Mouse (Mus musculus): ENCODE data around the gene Abhd2. TPM values are rescaled to one million over a fixed set of nuclear protein-coding genes. Genes with fewer than 3 reads are reported as not detected.

The Abhd2 gene
- polyA plus RNA-seq, 1 experiment from 2014 or later, result 10.1 TPM

GRCm38 (mm10) chr7:79387991-79388390 is 115.0 kb downstream of the Abhd2 start:
- Histone ChIP-seq H3K36me3 (no peaks in the 10 kb centered on the region), H3K27me3 (ENCODE audit: insufficient read depth, poor library complexity, severe bottlenecking) (no peaks in the 10 kb centered on the region), H3K4me1 (replicated peaks) (peaks cover 35% of the 10 kb centered on the region), H3K27ac (no peak overlapping the region; the same call in 1 of the 2 replicates), H3K4me3 (no peak overlapping the region), H3K9me3 (no peaks in the 10 kb centered on the region)
- DNase-seq (ENCODE audit: low spot score), result no peak
- 59% methylated on average over 7 of the region's 7 CpGs for WGBS

DNA sequence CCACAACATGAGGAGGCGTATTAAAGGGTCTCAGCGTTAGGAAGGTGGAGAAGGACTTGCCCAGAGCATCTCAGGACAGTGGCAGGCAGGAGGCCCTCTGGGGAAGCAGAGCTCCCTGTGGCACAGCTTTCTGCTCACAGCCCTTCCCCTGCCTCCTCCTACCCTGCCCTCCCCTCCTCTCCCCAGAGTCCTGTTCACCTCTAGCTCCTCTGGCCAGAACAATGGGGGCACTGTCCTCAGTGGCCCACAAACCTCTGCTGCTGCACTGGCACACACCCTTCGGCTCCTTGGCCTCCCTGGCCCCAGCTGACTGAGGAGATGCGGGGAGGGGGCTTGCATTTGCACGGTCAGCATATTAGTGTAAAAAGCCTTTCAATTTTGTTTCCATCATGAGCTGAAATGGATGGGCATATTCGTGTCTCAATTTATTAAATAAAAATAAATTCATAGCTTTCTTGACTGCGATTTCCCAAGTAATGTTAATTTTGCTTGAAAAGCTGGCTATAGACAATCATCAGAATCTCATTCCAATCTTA is 115.7 kb downstream of the Abhd2 start:
- H3K27ac ChIP-seq, result peak overlapping the region; percentile 71
- H3K36me3 ChIP-seq, result no peaks in the 10 kb centered on the region
- 66% methylated on average over 7 of the region's 7 CpGs for WGBS
- DNase-seq (ENCODE audit: low spot score), result no peak
- H3K27me3 ChIP-seq (ENCODE audit: insufficient read depth, poor library complexity, severe bottlenecking), result no peaks in the 10 kb centered on the region
- H3K4me1 ChIP-seq (replicated peaks), result peaks cover 39% of the 10 kb centered on the region
- no peak overlapping the region for H3K4me3 ChIP-seq
- H3K9me3 ChIP-seq, result no peaks in the 10 kb centered on the region

GRCm38 (mm10) chr7:79390141-79390708 is 117.2 kb downstream of the Abhd2 start:
- DNase-seq (ENCODE audit: low spot score), result no peak
- H3K4me1 ChIP-seq (replicated peaks), result peaks cover 43% of the 10 kb centered on the region
- 68% methylated on average over 5 of the region's 5 CpGs for WGBS

GRCm38 (mm10) chr7:79391471-79391870 is 118.5 kb downstream of the Abhd2 start:
- H3K27me3 ChIP-seq (ENCODE audit: insufficient read depth, poor library complexity, severe bottlenecking), result no peaks in the 10 kb centered on the region
- peaks cover 5% of the 10 kb centered on the region; the same call in 1 of the 2 replicates for H3K36me3 ChIP-seq
- WGBS, result 14% methylated on average over 3 of the region's 3 CpGs
- H3K4me1 ChIP-seq (replicated peaks), result peaks cover 42% of the 10 kb centered on the region
- no peaks in the 10 kb centered on the region for H3K9me3 ChIP-seq
- H3K27ac ChIP-seq, result peak overlapping the region; percentile 98
- no peak for DNase-seq (ENCODE audit: low spot score)
- H3K4me3 ChIP-seq, result peak overlapping the region; percentile 85

More at GRCm38 (mm10) chr7:79390141-79390708, 117.2 kb downstream of the Abhd2 start:
- Histone ChIP-seq H3K36me3 (no peaks in the 10 kb centered on the region), H3K27me3 (ENCODE audit: insufficient read depth, poor library complexity, severe bottlenecking) (no peaks in the 10 kb centered on the region), H3K4me3 (no peak overlapping the region), H3K27ac (no peak overlapping the region; the same call in 1 of the 2 replicates), H3K9me3 (no peaks in the 10 kb centered on the region)

- Histone ChIP-seq H3K9me3 (no peaks in the 10 kb centered on the region), H3K36me3 (peaks cover 6% of the 10 kb centered on the region; the same call in 1 of the 2 replicates), H3K27ac (peak within 1 kb of the TSS; percentile 98), H3K4me3 (peak within 1 kb of the TSS; percentile 85), H3K27me3 (ENCODE audit: insufficient read depth, poor library complexity, severe bottlenecking) (no peaks in the 10 kb centered on the region), H3K4me1 (replicated peaks) (peaks cover 36% of the 10 kb centered on the region)
- under 1% methylated on average over 44 of the region's 44 CpGs for WGBS
- peak; percentile 95 for DNase-seq (ENCODE audit: low spot score)
Observed at GRCm38 (mm10) chr7:79391883-79392649, 119.1 kb downstream of the Abhd2 start, which contains the start of gene Fanci. Gene Fanci (plus strand): TSS chr7:79391929.

- H3K27ac ChIP-seq, result peak overlapping the region; percentile 98; the same call in 1 of the 2 replicates
- DNase-seq (ENCODE audit: low spot score), result no peak
- no peaks in the 10 kb centered on the region for H3K9me3 ChIP-seq
- peaks cover 29% of the 10 kb centered on the region for H3K4me1 ChIP-seq (replicated peaks)
- H3K4me3 ChIP-seq, result peak overlapping the region; percentile 85
- H3K36me3 ChIP-seq, result peaks cover 9% of the 10 kb centered on the region; the same call in 1 of the 2 replicates
- no peaks in the 10 kb centered on the region for H3K27me3 ChIP-seq (ENCODE audit: insufficient read depth, poor library complexity, severe bottlenecking)
- WGBS, result 67% methylated on average over 9 of the region's 9 CpGs
Observed at GRCm38 (mm10) chr7:79392860-79393513, 120.0 kb downstream of the Abhd2 start.

DNA sequence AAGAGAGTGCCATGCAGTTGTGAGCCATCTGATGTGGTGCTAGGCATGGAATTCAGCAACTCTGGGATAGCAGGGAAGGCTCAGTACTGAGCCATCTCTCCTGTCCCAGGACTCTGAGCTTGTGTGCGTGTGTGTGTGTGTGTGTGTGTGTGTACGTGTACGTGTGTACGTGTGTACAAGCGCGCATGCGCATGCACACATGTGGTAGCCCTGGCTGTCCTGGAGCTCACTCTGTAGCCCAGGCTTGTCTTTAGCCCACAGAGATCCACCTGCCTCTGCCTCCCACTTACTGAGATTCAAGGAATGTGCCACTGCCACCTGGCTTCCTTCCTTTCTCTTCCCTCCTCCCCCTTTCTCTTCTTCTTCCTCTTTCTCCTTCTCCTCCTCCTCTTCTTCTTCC is 120.9 kb downstream of the Abhd2 start:
- no peaks in the 10 kb centered on the region for H3K9me3 ChIP-seq
- no peak overlapping the region for H3K27ac ChIP-seq
- no peak for DNase-seq (ENCODE audit: low spot score)
- no peak overlapping the region for H3K4me3 ChIP-seq
- 95% methylated on average over 7 of the region's 7 CpGs for WGBS
- peaks cover 20% of the 10 kb centered on the region for H3K4me1 ChIP-seq (replicated peaks)
- no peaks in the 10 kb centered on the region for H3K27me3 ChIP-seq (ENCODE audit: insufficient read depth, poor library complexity, severe bottlenecking)
- peaks cover 11% of the 10 kb centered on the region; the same call in 1 of the 2 replicates for H3K36me3 ChIP-seq

DNA sequence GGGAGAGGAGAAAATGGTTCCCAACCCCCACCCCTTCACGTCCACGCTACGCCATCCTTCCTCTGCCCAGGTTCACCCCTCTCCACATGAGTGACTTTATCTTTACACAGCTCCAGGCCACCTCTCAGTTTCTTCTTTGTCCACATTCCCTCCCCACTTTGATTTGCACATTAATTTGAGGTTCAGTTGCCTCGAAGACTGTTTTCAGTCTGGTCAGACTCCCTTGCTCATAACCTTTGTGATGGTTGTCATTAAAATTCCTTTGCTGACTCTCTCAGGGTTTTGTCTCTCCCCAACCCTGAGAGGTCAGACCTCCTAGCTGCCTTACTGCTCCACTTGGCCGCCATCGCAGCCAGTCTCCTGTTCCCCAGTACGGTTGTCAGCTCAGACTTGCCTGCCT is 121.7 kb downstream of the Abhd2 start:
- no peak for DNase-seq (ENCODE audit: low spot score)
- Histone ChIP-seq H3K27ac (no peak overlapping the region), H3K4me3 (no peak overlapping the region), H3K27me3 (ENCODE audit: insufficient read depth, poor library complexity, severe bottlenecking) (no peaks in the 10 kb centered on the region), H3K4me1 (replicated peaks) (peaks cover 20% of the 10 kb centered on the region), H3K36me3 (peaks cover 14% of the 10 kb centered on the region; the same call in 1 of the 2 replicates), H3K9me3 (no peaks in the 10 kb centered on the region)
- 73% methylated on average over 7 of the region's 7 CpGs for WGBS

- Histone ChIP-seq H3K27ac (no peak overlapping the region), H3K4me3 (no peak overlapping the region), H3K4me1 (replicated peaks) (peaks cover 20% of the 10 kb centered on the region), H3K36me3 (peaks cover 14% of the 10 kb centered on the region; the same call in 1 of the 2 replicates), H3K27me3 (ENCODE audit: insufficient read depth, poor library complexity, severe bottlenecking) (no peaks in the 10 kb centered on the region), H3K9me3 (no peaks in the 10 kb centered on the region)
- no peak for DNase-seq (ENCODE audit: low spot score)
- WGBS, result 92% methylated on average over 7 of the region's 7 CpGs
Observed at GRCm38 (mm10) chr7:79395186-79395585, 122.2 kb downstream of the Abhd2 start.

- DNase-seq (ENCODE audit: low spot score), result no peak
- Histone ChIP-seq H3K9me3 (no peaks in the 10 kb centered on the region), H3K4me3 (no peak overlapping the region), H3K4me1 (replicated peaks) (peaks cover 13% of the 10 kb centered on the region), H3K27ac (no peak overlapping the region), H3K27me3 (ENCODE audit: insufficient read depth, poor library complexity, severe bottlenecking) (no peaks in the 10 kb centered on the region), H3K36me3 (peaks cover 14% of the 10 kb centered on the region; the same call in 1 of the 2 replicates)
- 85% methylated on average over 10 of the region's 10 CpGs for WGBS
Observed at GRCm38 (mm10) chr7:79397446-79397963, 124.5 kb downstream of the Abhd2 start.

DNA sequence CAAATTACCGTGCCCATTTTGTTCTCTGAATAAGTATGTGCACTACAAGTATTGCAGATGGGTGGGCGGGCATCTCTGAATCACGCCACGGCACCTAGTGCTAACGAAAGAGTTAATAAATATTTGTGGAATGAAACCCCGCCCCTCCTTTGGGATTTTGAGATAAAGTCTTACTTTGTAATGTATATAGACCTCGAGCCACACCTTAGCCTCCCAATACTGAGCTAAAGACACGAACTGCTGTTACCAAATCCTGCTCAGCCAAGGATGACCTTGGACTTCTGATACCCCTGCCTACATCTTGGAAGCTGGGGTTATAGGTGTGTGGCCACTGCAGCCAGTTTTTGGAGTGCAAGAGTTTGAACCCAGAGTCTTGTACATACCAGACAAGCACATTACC is 125.4 kb downstream of the Abhd2 start:
- Histone ChIP-seq H3K27ac (no peak overlapping the region), H3K4me3 (no peak overlapping the region), H3K4me1 (replicated peaks) (peaks cover 5% of the 10 kb centered on the region; the same call in 1 of the 2 replicates), H3K36me3 (peaks cover 22% of the 10 kb centered on the region; the same call in 1 of the 2 replicates), H3K9me3 (no peaks in the 10 kb centered on the region), H3K27me3 (ENCODE audit: insufficient read depth, poor library complexity, severe bottlenecking) (no peaks in the 10 kb centered on the region)
- WGBS, result 89% methylated on average over 8 of the region's 8 CpGs
- no peak for DNase-seq (ENCODE audit: low spot score)

DNA sequence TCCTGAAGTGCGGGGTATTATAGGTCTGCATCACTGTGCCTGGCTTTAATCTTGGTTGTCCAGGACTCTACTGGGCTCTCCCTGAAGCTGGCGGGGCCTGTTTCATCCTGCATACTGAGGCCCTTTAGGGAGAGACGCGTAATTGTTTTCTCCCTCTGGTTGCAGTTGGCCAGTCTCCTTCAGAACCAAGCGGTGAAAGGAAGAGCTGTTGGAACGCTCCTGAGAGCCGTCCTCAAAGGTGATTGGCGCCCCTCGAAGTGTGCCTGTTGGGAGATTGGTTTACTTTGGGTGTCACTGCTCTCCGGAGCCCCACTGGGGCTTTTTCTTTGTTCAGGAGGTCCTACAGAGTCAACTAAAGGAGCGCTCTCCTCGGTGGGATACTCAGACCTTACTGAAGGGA is 126.0 kb downstream of the Abhd2 start:
- DNase-seq (ENCODE audit: low spot score), result no peak
- Histone ChIP-seq H3K4me1 (replicated peaks) (peaks cover 1% of the 10 kb centered on the region; the same call in 1 of the 2 replicates), H3K9me3 (no peaks in the 10 kb centered on the region), H3K4me3 (no peak overlapping the region), H3K36me3 (peaks cover 26% of the 10 kb centered on the region; the same call in 1 of the 2 replicates), H3K27ac (no peak overlapping the region), H3K27me3 (ENCODE audit: insufficient read depth, poor library complexity, severe bottlenecking) (no peaks in the 10 kb centered on the region)
- WGBS, result 73% methylated on average over 12 of the region's 12 CpGs
